Mouse (Mus musculus) right cerebral cortex, postnatal 10 days (tissue): ENCODE results near the gene Arhgap45.

Experiments used
- DNase-seq, 2 experiments: peaks; one replicate each; pipeline ENCODE4 v3.0.0; 2021; ENCODE audit warnings: low spot score in 2 of 2

Arhgap45 gene

GRCm38 (mm10) chr10:80016511-80016910 lies at the start of gene Arhgap45:
Gene Arhgap45 (plus strand): TSS chr10:80016653.
- peak in 1 of 2 experiments; percentile 64 for DNase-seq

GRCm38 (mm10) chr10:79966886-79967400 lies 49.5 kb upstream of the Arhgap45 start:
- DNase-seq, result no peak

- DNase-seq, result no peak
Observed at GRCm38 (mm10) chr10:79968181-79968580, 48.3 kb upstream of the Arhgap45 start.

GRCm38 (mm10) chr10:79969124-79969568 lies 47.3 kb upstream of the Arhgap45 start:
- DNase-seq, result no peak

GRCm38 (mm10) chr10:79970415-79971182 lies 45.9 kb upstream of the Arhgap45 start, which contains the start of gene Grin3b:
Gene Grin3b (plus strand): TSS chr10:79970715.
- no peak for DNase-seq

- no peak for DNase-seq
Observed at GRCm38 (mm10) chr10:79971183-79971497, 45.3 kb upstream of the Arhgap45 start.

- no peak for DNase-seq
Observed at GRCm38 (mm10) chr10:79972831-79973230, 43.6 kb upstream of the Arhgap45 start.

- DNase-seq, result no peak
Observed at GRCm38 (mm10) chr10:79974087-79974486, 42.4 kb upstream of the Arhgap45 start.

- DNase-seq, result no peak
Observed at GRCm38 (mm10) chr10:79974668-79975067, 41.8 kb upstream of the Arhgap45 start.

- DNase-seq, result no peak
Observed at GRCm38 (mm10) chr10:79976071-79976721, 40.3 kb upstream of the Arhgap45 start.

GRCm38 (mm10) chr10:79976722-79977107 lies 39.7 kb upstream of the Arhgap45 start:
- no peak for DNase-seq

GRCm38 (mm10) chr10:79977324-79977723 lies 39.1 kb upstream of the Arhgap45 start:
- no peak for DNase-seq

- no peak for DNase-seq
Observed at GRCm38 (mm10) chr10:79978061-79978460, 38.4 kb upstream of the Arhgap45 start.

GRCm38 (mm10) chr10:79979401-79980155 lies 36.9 kb upstream of the Arhgap45 start:
- no peak for DNase-seq

- DNase-seq, result no peak
Observed at GRCm38 (mm10) chr10:79983205-79983604, 33.2 kb upstream of the Arhgap45 start.

GRCm38 (mm10) chr10:79983670-79984069 lies 32.8 kb upstream of the Arhgap45 start:
- peak; percentile 82 to 89 for DNase-seq

- peak; percentile 90 to 91 for DNase-seq
Observed at GRCm38 (mm10) chr10:79984195-79984816, 32.1 kb upstream of the Arhgap45 start, which contains the start of gene Tmem259. Gene Tmem259 (minus strand): TSS chr10:79984330.

GRCm38 (mm10) chr10:79984871-79985270 lies 31.6 kb upstream of the Arhgap45 start:
- DNase-seq, result peak; percentile 96 to 99

- peak; percentile 69 to 78 for DNase-seq
Observed at GRCm38 (mm10) chr10:79985334-79986231, 30.9 kb upstream of the Arhgap45 start.

- no peak for DNase-seq
Observed at GRCm38 (mm10) chr10:79986232-79986878, 30.1 kb upstream of the Arhgap45 start.
